Mouse (Mus musculus): ENCODE data around the gene Olfr97. TPM values are rescaled to one million over a fixed set of nuclear protein-coding genes. Genes with fewer than 3 reads are reported as not detected.

Olfr97 gene
- polyA plus RNA-seq, 1 experiment from 2014 or later: not detected

GRCm38 (mm10) chr17:37221879-37222278, 15.3 kb downstream of the Olfr97 start:
- H3K27ac ChIP-seq (ENCODE audit: low read depth): no peak overlapping the region
- no peak for DNase-seq
- TF ChIP-seq CTCF (IDR thresholded peaks at IDR 0.05; ENCODE audit: low read depth): peak; percentile 51
- TF ChIP-seq EP300 (IDR thresholded peaks at IDR 0.05; ENCODE audit: low read depth): no peak
- H3K4me2 ChIP-seq (ENCODE audit: low read depth, low read length): no peak overlapping the region
- ATAC-seq: no peak
- no peaks in the 10 kb centered on the region for H3K4me1 ChIP-seq (ENCODE audit: insufficient read depth)
- no peaks in the 10 kb centered on the region for H3K36me3 ChIP-seq (replicated peaks; ENCODE audit: insufficient read depth, low read length)
- no peaks in the 10 kb centered on the region for H3K27me3 ChIP-seq (ENCODE audit: insufficient read depth, low read length)
- H3K9me3 ChIP-seq (ENCODE audit: low read length): no peaks in the 10 kb centered on the region
- no peak overlapping the region for H3K9ac ChIP-seq (replicated peaks)
- 24% methylated on average over 1 of the region's 1 CpGs for WGBS (ENCODE audit: insufficient replicate concordance)
- H3K4me3 ChIP-seq (ENCODE audit: low read depth, low read length): no peak overlapping the region

- ATAC-seq (no peak), DNase-seq (no peak)
- no peak within 1 kb of the TSS for H3K9ac ChIP-seq (replicated peaks)
- TF ChIP-seq EP300 (IDR thresholded peaks at IDR 0.05; ENCODE audit: low read depth) (no peak), CTCF (IDR thresholded peaks at IDR 0.05; ENCODE audit: low read depth) (no peak)
- H3K4me1 ChIP-seq (ENCODE audit: insufficient read depth): no peaks in the 10 kb centered on the region
- no peaks in the 10 kb centered on the region for H3K9me3 ChIP-seq (ENCODE audit: low read length)
- H3K4me2 ChIP-seq (ENCODE audit: low read depth, low read length): no peak within 1 kb of the TSS
- no peak within 1 kb of the TSS for H3K27ac ChIP-seq (ENCODE audit: low read depth)
- H3K36me3 ChIP-seq (replicated peaks; ENCODE audit: insufficient read depth, low read length): no peaks in the 10 kb centered on the region
- H3K27me3 ChIP-seq (ENCODE audit: insufficient read depth, low read length): no peaks in the 10 kb centered on the region
- WGBS (ENCODE audit: insufficient replicate concordance): 39% methylated on average over 4 of the region's 4 CpGs
- no peak within 1 kb of the TSS for H3K4me3 ChIP-seq (ENCODE audit: low read depth, low read length)
Measured at GRCm38 (mm10) chr17:37219846-37220245, 17.3 kb downstream of the Olfr97 start, which contains the start of gene Olfr96. Gene Olfr96, plus strand, starts transcription at chr17:37220146.

- 71% methylated on average over 3 of the region's 3 CpGs for WGBS (ENCODE audit: insufficient replicate concordance)
- DNase-seq (no peak), ATAC-seq (no peak)
- Histone ChIP-seq H3K9ac (replicated peaks) (no peak overlapping the region), H3K4me2 (ENCODE audit: low read depth, low read length) (no peak overlapping the region), H3K36me3 (replicated peaks; ENCODE audit: insufficient read depth, low read length) (no peaks in the 10 kb centered on the region), H3K9me3 (ENCODE audit: low read length) (no peaks in the 10 kb centered on the region), H3K4me3 (ENCODE audit: low read depth, low read length) (no peak overlapping the region), H3K4me1 (ENCODE audit: insufficient read depth) (no peaks in the 10 kb centered on the region), H3K27ac (ENCODE audit: low read depth) (no peak overlapping the region), H3K27me3 (ENCODE audit: insufficient read depth, low read length) (no peaks in the 10 kb centered on the region)
- no peak for TF ChIP-seq EP300 (IDR thresholded peaks at IDR 0.05; ENCODE audit: low read depth)
- TF ChIP-seq CTCF (IDR thresholded peaks at IDR 0.05; ENCODE audit: low read depth): no peak
Measured at GRCm38 (mm10) chr17:37218486-37218885, 18.6 kb downstream of the Olfr97 start.

GRCm38 (mm10) chr17:37213018-37213417, 24.1 kb downstream of the Olfr97 start, which contains the start of gene Olfr95:
Gene Olfr95, minus strand, starts transcription at chr17:37213118.
- no peaks in the 10 kb centered on the region for H3K36me3 ChIP-seq (replicated peaks; ENCODE audit: insufficient read depth, low read length)
- H3K4me2 ChIP-seq (ENCODE audit: low read depth, low read length): no peak within 1 kb of the TSS
- H3K27me3 ChIP-seq (ENCODE audit: insufficient read depth, low read length): peaks cover 11% of the 10 kb centered on the region
- H3K27ac ChIP-seq (ENCODE audit: low read depth): no peak within 1 kb of the TSS
- DNase-seq (no peak), ATAC-seq (no peak)
- H3K4me1 ChIP-seq (ENCODE audit: insufficient read depth): no peaks in the 10 kb centered on the region
- H3K9ac ChIP-seq (replicated peaks): no peak within 1 kb of the TSS
- H3K9me3 ChIP-seq (ENCODE audit: low read length): no peaks in the 10 kb centered on the region
- no peak for TF ChIP-seq CTCF (IDR thresholded peaks at IDR 0.05; ENCODE audit: low read depth)
- no peak for TF ChIP-seq EP300 (IDR thresholded peaks at IDR 0.05; ENCODE audit: low read depth)
- no peak within 1 kb of the TSS for H3K4me3 ChIP-seq (ENCODE audit: low read depth, low read length)
- 59% methylated on average over 3 of the region's 3 CpGs for WGBS (ENCODE audit: insufficient replicate concordance)

- DNase-seq (no peak), ATAC-seq (no peak)
- Histone ChIP-seq H3K36me3 (replicated peaks; ENCODE audit: insufficient read depth, low read length) (no peaks in the 10 kb centered on the region), H3K9me3 (ENCODE audit: low read length) (no peaks in the 10 kb centered on the region), H3K27ac (ENCODE audit: low read depth) (no peak overlapping the region), H3K4me2 (ENCODE audit: low read depth, low read length) (no peak overlapping the region), H3K4me1 (ENCODE audit: insufficient read depth) (no peaks in the 10 kb centered on the region), H3K9ac (replicated peaks) (no peak overlapping the region), H3K4me3 (ENCODE audit: low read depth, low read length) (no peak overlapping the region), H3K27me3 (ENCODE audit: insufficient read depth, low read length) (peaks cover 11% of the 10 kb centered on the region)
- 18% methylated on average over 40 of the region's 40 CpGs for WGBS (ENCODE audit: insufficient replicate concordance)
- TF ChIP-seq EP300 (IDR thresholded peaks at IDR 0.05; ENCODE audit: low read depth) (no peak), CTCF (IDR thresholded peaks at IDR 0.05; ENCODE audit: low read depth) (no peak)
Measured at GRCm38 (mm10) chr17:37210884-37211768, 26.0 kb downstream of the Olfr97 start.

- DNase-seq (no peak), ATAC-seq (no peak)
- H3K4me2 ChIP-seq (ENCODE audit: low read depth, low read length): no peak overlapping the region
- no peaks in the 10 kb centered on the region for H3K4me1 ChIP-seq (ENCODE audit: insufficient read depth)
- H3K36me3 ChIP-seq (replicated peaks; ENCODE audit: insufficient read depth, low read length): no peaks in the 10 kb centered on the region
- H3K9me3 ChIP-seq (ENCODE audit: low read length): no peaks in the 10 kb centered on the region
- no peak overlapping the region for H3K4me3 ChIP-seq (ENCODE audit: low read depth, low read length)
- TF ChIP-seq CTCF (IDR thresholded peaks at IDR 0.05; ENCODE audit: low read depth) (no peak), EP300 (IDR thresholded peaks at IDR 0.05; ENCODE audit: low read depth) (no peak)
- no peak overlapping the region for H3K9ac ChIP-seq (replicated peaks)
- no peak overlapping the region for H3K27ac ChIP-seq (ENCODE audit: low read depth)
- 27% methylated on average over 3 of the region's 3 CpGs for WGBS (ENCODE audit: insufficient replicate concordance)
- no peaks in the 10 kb centered on the region for H3K27me3 ChIP-seq (ENCODE audit: insufficient read depth, low read length)
Measured at GRCm38 (mm10) chr17:37203917-37204236, 33.3 kb downstream of the Olfr97 start.
